Mouse (Mus musculus) layer of hippocampus, postnatal 10 days (tissue): ENCODE results near the gene Dync1i2. TPM values are rescaled to one million over a fixed set of nuclear protein-coding genes. Genes with fewer than 3 reads are reported as not detected.
A peak's percentile ranks its signal among the peaks of the same experiment; 100 is the strongest.

ENCODE experiments used
- DNase-seq, 2 experiments: peaks; one replicate each; pipeline ENCODE4 v3.0.0; 2021; ENCODE audit warnings: low spot score in 2 of 2
- total RNA-seq, 2 experiments: library from RNA; stranded (reverse); gene quantifications; 2 replicates each; pipeline ENCODE4 v1.2.3; 2021

Dync1i2 gene
- total RNA-seq, 2 experiments from 2014 or later, result 172 to 182 TPM

DNA sequence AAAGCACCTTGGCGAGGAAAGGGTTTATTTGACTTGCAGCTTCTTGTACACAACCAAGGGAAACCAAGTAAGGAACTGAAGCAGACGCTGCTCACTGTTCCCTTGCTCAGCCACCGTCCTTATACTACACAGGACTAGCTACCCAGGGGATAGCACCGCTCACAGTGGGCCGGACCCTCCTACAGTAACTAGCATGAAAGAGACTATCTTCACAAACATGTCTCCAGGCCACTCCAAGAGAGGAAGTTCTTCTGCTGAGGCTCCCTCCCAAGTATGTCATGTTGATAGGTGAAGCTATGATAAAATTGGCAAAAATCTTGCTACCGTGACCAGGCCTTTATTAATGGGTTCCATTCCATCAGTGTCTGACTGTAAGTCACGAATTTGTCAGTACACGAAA is 57.2 kb downstream of the Dync1i2 start:
- no peak for DNase-seq

DNA sequence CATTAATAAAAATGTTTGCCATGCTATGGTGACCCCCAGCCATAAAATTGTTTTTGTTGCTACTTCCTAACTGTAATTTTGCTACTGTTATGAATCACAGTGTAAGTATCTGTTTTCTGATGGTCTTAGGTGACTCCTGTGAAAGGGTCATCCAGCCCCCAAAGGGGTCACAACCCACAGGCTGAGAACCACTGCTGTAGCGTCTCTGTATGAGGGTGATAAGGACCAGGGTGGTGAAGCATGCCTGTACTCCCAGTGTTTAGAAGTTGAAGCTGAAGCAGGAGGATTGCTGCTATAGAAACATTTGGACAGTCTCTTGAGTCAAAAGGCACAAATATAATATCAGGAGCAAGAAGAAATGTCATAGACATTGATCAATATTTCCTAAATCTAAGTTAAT is 57.8 kb downstream of the Dync1i2 start:
- no peak for DNase-seq

DNA sequence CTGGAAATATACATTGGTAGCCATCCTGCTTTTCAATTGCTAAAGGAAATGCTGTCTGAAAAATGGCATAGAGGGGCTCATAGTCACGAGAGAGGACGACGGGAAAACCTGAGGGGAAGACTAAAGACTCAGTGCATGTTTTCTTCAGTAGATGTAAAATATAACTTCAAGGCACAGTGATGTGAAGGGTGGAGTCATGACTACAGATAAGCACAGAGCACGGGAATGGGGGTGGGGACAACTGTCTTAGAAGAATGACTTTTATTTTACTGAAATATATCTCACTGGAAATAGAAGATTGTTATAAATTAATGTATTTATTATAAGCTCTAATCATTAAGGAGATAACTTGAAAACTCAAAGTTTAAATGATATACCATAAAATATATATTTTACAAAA is 58.6 kb downstream of the Dync1i2 start:
- no peak for DNase-seq

DNA sequence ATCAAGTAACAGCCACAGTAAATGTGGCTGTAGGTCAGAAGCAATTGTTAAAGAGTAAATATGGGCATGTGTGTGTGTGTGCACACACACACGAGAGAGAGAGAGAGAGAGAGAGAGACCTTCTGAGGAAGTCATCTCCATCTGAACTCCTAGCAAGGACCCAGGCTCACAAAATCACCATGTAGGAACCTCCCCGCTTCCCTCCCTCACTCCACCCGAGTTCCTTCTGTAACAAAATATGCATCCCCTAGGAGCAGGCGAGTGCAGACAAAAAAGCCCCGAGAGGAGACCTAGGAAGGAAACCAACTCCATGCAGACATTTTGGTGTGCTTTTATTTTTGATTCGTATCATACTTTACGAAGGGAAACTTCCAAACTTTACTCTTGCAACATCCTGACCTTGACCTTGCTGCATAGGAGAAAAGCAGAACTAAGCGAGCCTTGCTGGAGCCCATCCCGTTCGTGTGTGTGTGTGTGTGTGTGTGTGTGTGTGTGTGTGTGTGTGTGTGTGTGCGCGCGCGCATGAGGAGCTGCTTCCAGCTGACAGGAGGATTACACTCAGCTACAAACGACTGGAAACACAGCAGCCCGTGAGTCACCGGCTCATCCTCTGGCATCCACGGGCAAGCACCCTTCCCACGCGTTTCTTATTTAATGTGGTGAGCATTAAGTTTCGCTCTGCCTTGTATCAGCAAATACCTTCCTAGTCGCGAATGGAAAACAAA is 62.6 kb downstream of the Dync1i2 start:
- DNase-seq, result no peak

DNA sequence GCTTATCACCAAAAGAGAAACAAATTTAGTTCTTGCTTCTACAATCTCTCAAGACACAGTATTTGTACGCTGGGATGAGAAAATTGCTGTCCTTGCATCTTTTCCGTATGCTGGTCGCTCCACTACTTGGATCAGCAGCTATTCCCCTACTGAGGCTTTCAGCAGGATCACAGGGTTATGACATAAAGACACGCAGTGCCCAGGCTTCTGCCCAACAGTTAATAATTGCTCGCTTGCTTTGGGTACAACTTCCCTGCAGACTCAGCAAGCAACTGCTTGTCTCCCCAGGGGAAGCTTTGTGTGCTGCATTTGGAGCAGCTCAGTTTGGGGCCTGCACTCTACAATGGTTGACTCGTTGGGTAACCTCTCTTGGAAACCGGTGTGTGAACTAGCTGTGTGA is 64.2 kb downstream of the Dync1i2 start:
- DNase-seq, result no peak

DNA sequence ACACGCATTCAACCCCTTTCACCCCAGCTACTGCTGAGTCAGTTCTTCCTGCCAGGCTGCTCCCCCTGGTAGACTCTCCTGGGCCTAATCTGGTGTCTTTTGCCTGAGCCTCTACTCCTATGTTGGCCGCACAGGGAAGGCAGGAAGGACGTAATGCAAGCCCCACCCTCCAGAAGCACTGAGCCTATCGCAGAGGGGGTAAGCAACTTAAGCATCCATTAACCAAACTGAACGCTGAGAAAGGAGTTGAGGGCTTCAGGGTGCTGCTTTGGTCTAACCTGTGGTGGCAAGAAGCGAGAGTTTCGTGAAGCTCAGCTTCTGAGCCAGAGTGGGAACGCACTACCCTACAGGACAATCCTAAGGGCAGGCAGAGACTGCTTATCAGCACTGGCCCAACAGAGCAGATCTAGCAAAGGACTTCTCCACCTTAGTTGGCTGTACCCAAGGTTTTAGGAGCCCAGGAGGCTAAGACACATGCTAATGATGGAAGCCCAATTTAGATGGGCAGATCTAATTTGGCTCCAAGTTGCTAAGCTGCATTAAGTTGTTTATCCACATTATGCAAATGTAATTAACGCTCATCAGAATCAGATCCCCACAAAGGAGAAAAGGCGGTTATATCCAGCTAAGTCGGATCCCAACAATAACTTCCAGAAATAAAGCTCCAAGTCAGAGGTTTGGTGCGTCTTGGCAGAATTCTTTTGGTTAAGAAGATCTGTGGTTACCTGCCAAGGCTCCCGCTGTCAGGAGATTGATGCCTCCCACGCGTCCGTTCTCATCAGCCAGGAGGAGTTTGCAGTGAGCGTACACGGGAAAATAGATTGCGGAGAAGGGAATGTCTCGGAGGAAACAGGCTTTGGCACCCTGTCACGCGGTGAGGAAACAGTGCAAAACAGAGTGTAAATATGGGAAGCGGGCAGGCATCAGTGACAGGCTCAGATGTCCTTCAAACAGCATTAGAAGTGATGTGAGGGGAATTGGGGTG is 67.6 kb downstream of the Dync1i2 start:
- DNase-seq, result peak in 1 of 2 experiments; percentile 16

DNA sequence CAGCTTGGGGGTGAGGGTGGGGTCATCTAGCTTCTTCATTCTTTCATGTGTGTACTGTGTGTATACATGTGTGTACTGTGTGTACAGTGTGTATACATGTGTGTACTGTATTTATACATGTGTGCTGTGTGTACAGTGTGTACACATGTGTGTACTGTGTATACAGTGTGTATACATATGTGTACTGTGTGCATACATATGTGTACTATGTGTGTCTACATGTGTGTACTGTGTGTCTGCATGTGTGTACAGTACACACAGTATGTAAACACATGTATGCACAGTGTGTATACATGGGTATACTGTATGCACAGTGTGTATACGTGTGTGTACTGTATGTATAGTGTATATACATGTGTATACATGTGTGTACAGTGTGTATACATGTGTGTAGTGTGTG is 70.5 kb downstream of the Dync1i2 start:
- DNase-seq, result no peak

DNA sequence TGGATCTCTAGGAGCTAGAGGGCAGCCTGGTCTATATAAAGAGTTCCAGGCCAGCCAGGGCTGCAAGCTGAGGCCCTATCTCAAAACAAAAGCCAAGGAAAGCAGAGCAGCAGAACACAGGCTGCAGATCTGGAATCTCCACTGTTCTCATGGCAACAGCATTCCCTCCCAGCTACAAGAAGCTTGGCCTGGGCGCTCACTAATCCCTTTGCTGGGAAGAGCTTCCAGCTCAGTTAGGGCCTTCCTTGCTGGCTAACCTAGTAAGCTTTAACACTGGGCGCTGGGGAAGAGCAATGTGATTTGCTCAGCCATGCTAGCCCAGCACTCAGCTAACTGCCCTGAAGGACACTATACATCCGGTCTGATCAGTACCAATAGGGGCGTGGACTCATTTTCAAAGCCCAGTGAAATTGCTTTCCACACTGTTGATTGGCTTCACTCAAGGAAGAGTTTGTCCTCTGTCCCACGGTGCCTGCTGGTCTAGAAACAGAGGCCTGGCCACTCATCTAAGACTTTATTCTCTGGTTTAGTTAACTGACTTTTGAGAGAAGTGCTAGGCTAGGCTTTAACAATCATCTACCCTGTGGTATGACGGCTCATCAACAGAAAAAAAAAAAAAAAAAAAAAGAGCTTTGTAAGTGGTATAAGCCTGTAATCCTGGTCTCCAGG is 78.7 kb downstream of the Dync1i2 start:
- DNase-seq, result peak; percentile 42 to 44

DNA sequence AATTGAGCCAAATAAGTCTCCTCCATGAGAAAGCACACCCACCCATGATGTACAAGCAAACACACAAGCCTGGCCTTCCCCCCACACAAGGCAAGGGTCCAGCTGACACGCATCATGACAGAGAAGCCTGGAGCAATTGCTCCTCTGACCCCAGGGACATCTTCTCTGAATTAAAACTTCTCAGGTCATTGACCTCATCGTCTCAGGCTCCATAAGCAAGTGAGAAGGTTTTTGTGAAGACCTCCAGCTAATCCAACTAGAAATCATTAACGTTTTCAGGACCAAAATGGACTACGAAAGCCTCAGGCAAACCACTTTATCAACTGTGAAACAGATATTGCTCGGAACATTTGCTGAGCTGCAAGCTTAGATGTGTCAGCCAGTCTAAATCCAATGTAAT is 80.1 kb downstream of the Dync1i2 start:
- DNase-seq, result no peak

DNA sequence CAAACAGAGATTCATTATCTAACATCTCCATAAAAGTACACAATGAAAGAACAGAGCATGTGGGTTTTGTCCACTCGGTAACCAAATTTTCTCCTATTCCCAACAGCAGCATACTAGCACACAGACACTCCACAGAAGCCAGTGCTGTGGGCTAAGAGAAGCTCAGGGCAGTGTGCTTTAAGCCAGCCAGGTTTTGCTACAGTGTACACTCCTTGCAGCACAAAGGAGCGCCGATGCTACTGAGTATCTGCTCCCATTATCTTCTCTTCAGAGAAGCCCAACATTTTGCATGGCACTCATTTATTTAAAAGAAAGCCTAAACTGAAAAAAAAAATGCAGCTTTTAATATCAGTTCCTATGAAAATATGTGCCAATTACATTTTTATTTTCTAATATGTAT is 82.5 kb downstream of the Dync1i2 start:
- DNase-seq, result no peak

DNA sequence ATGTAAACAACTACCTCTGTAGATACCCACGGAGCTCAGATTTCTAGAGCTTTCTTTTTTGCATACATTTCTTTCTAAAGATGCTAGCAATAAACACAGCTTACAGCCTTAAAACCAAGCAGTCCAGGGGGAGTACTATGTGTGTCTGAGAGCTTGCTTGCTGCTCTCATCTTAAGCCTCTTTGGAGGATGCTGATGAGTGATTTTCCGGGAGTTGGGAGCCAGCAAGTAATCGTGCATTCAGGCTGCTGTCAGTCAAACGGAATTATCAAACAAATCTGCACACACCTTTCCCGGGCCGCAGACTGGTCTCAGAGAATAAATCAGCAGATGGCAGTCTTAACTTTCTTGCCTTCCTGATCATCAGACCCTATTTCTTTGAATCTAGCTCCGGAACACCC is 83.0 kb downstream of the Dync1i2 start:
- no peak for DNase-seq

DNA sequence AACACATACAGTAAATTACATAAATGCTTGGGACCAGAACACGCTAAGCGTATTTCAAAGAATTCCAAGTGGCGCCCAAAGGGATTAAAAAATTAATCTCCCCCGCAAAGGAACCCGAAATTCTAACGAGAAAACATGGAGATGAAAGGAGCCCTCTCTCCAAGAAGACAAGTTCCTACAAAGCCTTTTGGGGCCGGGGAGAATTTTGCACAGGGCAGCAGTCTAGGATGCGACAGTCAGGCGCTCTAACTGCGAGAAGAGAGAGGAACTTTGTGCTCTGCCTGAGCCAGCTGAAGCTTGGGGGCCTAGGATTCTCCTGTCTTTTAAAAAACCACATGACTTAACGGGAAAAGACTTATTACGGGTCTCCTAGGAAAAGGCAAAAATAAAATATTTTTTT is 84.3 kb downstream of the Dync1i2 start:
- DNase-seq, result no peak

DNA sequence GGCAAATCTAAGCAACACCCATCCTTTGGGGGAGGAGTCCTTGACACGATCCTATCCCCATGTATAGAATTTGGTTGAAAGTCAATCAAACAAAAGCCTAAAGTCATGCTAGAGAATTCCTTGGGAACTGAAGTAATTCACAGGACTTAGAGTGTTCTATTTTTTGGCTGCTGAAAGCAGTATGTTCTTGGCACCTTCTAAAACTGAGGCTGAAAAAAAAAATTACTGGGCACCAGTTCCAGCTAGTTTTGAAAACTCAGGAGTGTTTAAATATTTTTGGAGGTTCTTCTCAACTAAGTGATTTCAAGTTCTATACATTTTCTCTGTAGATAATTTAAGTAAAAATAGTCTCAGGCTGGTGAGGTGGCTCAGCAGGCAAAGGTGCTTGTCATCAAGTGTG is 86.0 kb downstream of the Dync1i2 start:
- DNase-seq, result no peak

DNA sequence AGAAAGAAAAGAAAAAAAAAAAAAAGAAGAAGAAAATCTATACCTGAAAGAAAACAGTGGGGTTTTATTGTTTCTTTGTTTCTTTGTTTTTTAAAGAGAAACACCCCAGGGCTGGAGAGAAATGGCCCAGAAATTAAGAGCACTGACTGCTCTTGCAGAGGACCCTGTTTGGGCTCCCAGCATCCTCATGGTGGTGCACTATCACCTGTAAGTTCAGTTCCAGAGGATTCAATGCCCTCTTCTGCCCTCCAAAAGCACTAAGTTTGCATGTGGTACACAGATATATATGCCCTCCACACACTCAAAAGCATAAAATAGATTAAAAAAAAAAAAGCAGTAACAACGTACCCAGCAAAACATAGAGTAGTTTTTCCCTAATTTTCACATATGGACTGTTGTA is 87.2 kb downstream of the Dync1i2 start:
- DNase-seq, result no peak

DNA sequence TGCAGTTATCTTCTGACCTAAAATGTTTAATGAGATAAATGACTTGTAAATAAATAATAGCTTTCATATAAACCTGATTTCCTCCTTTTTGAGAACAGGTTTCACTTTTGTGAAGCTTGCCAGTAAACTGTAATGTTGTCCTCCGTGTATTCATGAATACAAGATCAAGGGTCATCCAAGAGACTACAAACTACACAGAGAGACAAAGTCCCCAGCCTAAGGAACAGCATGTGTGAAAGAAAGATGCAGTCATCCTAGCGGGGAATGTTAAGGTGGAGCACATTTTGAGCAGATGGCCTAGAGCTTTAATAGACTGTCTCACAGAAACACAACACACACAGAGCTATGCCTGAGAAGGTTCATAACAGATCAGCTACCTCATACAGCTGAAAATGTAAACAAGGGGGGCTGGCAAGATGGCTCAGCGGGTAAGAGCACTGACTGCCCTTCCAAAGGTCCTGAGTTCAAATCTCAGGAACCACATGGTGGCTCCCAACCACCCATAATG is 90.7 kb downstream of the Dync1i2 start:
- DNase-seq, result no peak

DNA sequence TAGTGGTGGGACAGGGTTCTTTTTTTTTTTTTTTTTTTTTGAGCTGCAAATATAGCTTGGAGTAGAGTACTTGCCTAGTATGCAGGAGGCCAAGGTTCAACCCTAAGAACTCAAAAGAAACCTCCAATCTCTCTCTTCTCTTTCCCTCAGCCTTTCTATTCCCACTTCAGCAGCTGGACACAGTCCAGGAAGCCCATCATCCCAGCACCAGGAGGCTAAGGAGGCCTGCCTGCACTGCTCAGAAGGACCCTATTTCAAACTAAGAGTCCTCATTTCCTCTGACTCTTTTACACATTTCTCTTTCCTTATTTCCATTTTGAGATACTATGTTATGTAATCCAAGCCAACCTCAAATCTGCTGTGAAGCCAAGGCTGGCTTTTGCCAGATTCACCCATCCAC is 91.7 kb downstream of the Dync1i2 start:
- DNase-seq, result no peak

DNA sequence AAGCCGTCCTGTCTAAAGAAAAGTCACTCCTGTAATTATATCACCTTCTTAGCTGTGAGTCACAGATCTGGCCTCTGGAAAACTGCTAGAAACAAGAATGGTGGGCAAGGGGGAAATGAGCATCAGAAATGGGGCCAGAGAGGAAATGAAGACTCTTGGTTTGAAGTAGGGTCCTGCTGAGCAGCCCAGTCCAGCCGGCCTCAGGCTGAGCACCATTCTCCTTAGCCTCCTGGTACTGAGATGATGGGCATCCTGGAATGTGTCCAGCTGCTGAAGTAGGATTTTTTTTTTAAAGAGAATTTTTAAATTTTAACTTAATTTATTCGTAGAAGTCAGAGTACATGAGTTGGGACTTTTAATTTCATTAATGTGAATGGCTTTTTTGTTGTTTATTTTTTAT is 93.3 kb downstream of the Dync1i2 start:
- no peak for DNase-seq

DNA sequence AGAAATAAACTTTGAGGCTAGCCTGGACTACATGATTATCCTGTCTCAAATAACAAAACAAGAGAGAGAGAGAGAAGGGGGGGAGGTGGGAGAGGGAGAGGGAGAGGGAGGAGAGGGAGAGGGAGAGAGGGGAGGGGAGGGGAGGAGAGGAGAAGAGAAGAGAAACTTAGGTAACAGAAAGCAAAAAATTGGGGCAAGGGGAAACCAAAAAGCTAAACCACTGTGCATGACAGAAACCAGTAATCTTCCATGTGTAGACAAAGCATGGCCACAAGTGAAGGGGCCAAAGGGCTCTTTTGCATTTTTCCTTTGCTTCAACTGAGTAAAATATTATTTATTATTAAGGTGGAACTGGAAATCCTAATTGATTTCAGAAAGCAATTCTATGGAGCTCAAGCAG is 94.9 kb downstream of the Dync1i2 start:
- DNase-seq, result no peak

DNA sequence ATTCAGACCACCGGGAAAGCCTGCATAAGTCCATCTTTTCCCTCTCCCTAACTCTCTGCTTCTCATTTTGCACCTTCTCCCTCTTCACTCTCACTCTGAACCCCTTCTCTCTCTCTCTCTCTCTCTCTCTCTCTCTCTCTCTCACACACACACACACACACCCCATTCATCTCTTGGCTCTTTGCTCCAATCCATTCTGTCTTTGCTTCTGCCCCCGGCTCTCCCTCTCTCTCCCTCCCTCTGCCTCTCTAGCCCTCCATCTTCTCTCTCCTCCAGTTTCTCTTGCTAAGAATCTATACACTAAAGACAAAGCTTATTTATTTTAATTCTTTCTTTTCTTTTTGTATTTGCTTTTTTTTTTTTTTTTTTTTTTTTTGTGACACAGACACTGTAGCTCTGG is 98.2 kb downstream of the Dync1i2 start:
- no peak for DNase-seq

DNA sequence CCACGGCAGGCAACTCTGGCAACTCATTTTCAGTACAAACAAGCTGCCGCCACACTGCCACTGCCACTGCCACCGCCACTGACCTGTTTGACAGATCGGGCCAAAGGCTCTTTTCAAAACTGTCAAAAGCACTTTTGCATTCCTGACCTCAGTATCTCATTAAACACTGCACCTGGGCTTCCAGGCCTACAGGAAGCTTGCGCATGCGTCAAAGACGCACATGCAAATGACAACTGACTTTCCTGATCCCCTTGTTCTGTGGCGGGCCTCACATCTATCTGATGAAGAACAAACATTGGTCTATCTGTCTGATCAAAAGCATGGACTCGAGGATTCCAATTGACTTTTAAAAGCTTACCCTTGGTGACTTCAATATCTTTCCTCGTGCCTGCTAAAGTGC is 100.6 kb downstream of the Dync1i2 start:
- no peak for DNase-seq
